Mouse (Mus musculus) erythroblast, adult 5-6 weeks (primary cell): ENCODE measurements around the gene Dnajb12. TPM values are rescaled to one million over a fixed set of nuclear protein-coding genes. Genes with fewer than 3 reads are reported as not detected.

Experiments used
- ATAC-seq: replicated peaks from 2 replicates; pipeline ENCODE4 v1.8.0; 2016; ENCODE audit warnings: moderate number of reproducible peaks, mild to moderate bottlenecking, moderate TSS enrichment, inconsistent platforms; ENCODE audit not compliant: poor library complexity, low FRiP score, severe bottlenecking
- total RNA-seq, 2 experiments: library from RNA; stranded (forward) in 1 of 2; stranded (reverse) in 1 of 2; fragments of 150-400 nt in 1 of 2; fragments of 200-764, 138-1000 nt in 1 of 2; gene quantifications; 2 replicates each; pipeline versions ENCODE4 v1.2.3 to v1.2.4; 2015 to 2017; ENCODE audit warnings: low replicate concordance in 2 of 2

Gene Dnajb12
- total RNA-seq, 2 experiments from 2014 or later, result 13.6 to 39.8 TPM

GRCm38 (mm10) chr10:59909357-59909847, 30.0 kb downstream of the Dnajb12 start:
- ATAC-seq, result no peak

GRCm38 (mm10) chr10:59911091-59911490, 31.7 kb downstream of the Dnajb12 start:
- no peak for ATAC-seq

DNA sequence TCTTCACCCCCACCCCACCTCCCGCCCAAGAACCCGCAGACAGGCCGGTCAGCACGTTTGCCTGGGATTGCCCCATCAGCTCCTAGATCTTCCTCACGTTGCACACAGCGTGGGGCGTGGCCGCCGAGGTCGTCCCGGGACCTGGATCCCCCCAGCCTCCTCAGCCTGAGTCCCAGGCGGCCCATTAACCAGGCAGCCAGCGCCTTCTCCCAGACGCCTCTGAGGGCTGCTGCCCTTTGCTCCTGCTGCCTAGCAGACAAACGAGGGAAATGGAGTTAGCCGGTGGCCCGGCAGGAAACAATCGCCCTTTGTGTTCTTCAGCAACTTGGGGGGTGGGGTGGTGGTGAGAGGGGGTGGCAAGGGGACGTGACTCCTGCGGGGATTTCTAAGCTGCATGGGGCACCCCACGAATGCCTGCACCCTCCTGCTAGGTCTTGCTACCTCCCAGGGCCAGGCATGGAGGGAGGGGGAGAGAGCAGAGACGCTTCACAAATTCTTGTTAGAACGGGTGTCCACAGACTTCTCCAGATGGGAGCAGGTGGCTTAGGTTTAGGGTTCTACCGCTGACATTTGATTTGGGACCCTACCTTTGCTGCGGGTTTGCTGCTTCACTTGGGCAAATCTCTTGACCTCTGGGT, 32.3 kb downstream of the Dnajb12 start:
- ATAC-seq, result no peak

DNA sequence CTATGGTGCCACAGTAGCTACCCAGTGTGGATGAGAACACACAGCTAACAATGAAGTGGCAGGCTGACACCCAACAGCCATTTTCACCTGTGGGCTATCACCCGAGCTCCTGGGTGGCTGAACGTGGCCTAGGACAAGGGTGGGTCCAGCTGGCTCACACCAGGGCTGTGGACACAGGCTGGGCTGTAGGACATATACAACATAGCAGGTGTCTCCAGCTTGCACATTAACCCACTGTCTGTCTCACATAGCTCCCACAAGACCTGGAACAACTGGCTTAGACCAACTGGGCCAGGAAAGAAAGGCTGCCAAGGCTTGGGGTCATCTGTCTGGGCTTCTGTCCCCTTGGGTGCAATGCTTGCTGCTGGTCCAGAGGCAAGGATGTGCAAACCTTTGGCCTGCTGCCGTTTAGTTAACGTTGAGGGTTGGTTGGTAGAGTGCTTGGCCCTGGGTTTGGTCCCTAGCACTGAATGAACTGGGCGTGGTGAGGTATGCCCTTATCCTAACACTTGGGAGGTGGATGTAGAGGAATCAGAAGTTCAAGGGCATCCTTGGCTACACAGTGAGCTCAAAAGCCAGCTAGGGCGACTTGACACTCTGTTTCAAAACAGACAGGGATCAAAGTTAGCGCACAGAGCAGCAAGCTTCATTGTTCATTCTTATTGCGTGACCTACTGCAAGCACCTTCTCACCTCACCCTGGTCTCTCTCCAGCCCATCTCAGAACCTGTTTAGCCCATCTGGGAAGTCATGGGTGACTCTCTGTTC, 36.0 kb downstream of the Dnajb12 start:
- ATAC-seq, result no peak

GRCm38 (mm10) chr10:59916159-59916558, 36.8 kb downstream of the Dnajb12 start:
- no peak for ATAC-seq

DNA sequence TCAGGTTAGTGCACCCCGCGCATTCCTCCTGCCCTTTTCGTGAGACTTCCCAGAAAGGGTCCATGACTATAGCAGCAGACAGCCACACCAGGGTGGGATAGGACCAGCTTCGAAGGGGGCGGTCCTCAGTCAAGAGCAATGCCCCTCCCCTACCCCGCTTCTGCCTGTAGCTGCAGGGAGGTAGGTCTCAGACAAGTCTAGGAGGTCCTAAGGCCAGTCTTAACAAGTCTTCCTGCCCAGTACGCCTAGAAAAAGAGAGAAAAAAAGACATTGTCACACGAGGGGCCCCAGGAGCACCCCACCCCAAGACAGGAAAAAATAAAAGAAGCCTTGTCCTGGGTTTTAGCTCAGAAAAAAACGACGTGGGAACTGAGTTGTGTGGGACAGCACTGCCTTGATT, 37.3 kb downstream of the Dnajb12 start:
- ATAC-seq, result no peak

- ATAC-seq, result no peak
These were observed 38.8 kb downstream of the Dnajb12 start for GRCm38 (mm10) chr10:59918111-59918510.

GRCm38 (mm10) chr10:59919494-59920181, 40.3 kb downstream of the Dnajb12 start:
- 0 out of 2 replicates have a peak, but pooled peaks have one; percentile 28 for ATAC-seq

GRCm38 (mm10) chr10:59920485-59920809, 41.1 kb downstream of the Dnajb12 start:
- ATAC-seq, result peak; percentile 27

DNA sequence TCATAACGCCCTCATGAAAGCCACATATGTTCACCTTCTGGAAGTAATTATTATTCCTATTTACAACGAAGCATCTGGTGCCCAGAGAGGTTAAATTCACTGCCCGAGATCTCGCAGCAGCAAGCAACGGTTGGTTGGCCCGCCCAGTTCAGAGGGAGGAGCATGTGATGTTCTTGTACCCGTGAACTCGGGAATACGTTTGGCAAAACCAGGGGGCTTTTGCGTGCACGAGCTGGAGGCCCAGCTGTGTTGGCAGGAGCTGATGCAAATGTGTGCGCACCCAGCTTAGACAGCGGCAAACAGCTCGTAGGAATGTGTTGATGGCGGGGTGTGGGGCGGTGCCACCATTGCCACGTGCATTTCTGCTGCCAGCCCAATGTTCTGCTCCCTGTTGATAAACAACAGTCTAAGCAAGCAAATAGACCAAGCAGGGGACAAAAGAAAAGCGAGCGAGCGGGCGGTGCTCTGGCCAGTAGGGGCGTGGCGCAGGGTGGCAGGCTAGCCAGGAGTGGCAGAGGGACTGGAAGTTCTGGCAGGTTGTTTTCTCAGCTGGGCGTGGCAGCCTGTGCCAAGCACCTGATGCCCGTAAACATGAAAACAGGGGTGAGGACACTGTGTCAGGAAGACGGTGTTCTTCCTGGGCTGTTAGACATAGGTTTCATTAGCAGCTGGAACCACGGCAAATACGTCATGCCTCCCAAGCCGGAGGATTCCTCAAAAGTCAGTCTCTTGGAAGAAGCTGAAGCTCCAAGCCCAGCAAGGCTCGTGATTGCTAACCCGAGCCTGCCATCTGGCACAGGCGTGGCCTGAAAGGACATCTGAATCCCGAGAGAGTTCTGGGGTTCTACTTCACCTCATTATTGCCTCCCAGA, 41.7 kb downstream of the Dnajb12 start:
- peak; percentile 84 for ATAC-seq

DNA sequence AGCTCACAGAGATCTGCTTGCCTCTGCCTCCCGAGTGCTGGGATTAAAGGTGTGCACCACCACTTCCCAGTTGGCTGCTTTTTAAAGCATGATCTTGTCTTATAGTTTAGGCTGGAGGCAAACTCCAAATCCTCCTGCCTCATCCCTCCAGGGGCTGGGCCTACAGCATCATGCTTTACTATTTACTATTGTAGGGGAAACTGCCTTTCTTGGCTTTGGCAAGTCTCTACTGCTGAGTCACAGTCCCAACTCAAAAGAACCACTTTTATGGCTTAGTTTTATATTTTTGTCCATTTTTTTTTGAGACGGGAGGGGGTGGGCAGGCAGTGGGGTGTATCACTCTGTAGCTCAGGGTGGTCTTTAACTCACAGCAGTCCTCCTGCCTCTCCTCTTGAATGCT, 44.1 kb downstream of the Dnajb12 start:
- no peak for ATAC-seq

GRCm38 (mm10) chr10:59924305-59924704, 44.9 kb downstream of the Dnajb12 start:
- no peak for ATAC-seq

DNA sequence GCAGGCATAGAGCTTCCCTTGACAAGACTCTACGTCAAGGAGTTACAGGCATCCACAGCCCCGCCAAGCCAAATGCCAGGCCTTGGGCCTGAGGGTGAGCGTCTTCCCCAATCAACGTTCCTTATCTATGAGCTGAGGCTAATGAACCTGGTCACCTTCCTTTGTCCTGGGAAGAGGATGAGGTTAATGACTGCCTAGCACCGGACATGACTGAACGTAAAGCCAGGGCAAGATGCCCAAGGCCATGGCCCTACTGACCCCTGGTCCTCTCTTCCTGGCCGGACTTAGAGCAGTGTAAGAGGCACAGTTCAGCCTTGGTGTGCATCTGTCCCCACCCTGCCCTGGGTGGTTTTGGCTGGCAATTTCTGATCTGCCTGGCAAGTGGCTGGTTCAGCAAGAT, 49.8 kb downstream of the Dnajb12 start:
- ATAC-seq, result no peak

- ATAC-seq, result no peak
These were observed 51.6 kb downstream of the Dnajb12 start for GRCm38 (mm10) chr10:59930996-59931395.

GRCm38 (mm10) chr10:59932521-59932920, 53.2 kb downstream of the Dnajb12 start:
- no peak for ATAC-seq

DNA sequence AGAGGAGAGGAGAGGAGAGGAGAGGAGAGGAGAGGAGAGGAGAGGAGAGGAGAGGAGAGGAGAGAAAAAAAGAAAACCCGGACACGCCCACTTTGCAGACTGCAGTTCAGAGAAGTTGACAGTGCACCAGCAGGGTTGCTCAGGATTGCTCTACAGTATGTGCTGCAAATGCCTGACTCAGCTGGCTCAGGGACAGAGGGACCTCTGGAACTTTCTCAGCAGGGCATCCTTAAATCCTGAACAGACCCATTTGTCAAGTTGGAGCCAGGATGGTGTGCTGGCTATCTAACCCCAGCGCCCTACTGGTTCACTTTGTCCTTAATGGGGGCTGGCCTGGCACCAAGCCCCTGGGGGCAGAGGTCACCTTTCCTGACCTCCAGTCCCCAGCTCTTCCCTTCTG, 54.7 kb downstream of the Dnajb12 start:
- no peak; the same call in 1 of the 2 replicates for ATAC-seq

- no peak for ATAC-seq
These were observed 56.9 kb downstream of the Dnajb12 start for GRCm38 (mm10) chr10:59936058-59936856.

- ATAC-seq, result no peak
These were observed 59.3 kb downstream of the Dnajb12 start for GRCm38 (mm10) chr10:59938662-59939061.

GRCm38 (mm10) chr10:59939081-59939480, 59.7 kb downstream of the Dnajb12 start:
- no peak for ATAC-seq
